Mouse (Mus musculus): ENCODE data around the gene Rabepk. TPM values are rescaled to one million over a fixed set of nuclear protein-coding genes. Genes with fewer than 3 reads are reported as not detected.
"Not testable (repeated sequence)": the region's sequence is repeated elsewhere in the genome, so short reads cannot be mapped to it uniquely, and the experiment has no call there.

Rabepk gene
- 6.7 and 11.4 TPM in 2 replicates for total RNA-seq (2015)
- total RNA-seq (2017) = 18.5 and 22.8 TPM in 2 replicates

DNA sequence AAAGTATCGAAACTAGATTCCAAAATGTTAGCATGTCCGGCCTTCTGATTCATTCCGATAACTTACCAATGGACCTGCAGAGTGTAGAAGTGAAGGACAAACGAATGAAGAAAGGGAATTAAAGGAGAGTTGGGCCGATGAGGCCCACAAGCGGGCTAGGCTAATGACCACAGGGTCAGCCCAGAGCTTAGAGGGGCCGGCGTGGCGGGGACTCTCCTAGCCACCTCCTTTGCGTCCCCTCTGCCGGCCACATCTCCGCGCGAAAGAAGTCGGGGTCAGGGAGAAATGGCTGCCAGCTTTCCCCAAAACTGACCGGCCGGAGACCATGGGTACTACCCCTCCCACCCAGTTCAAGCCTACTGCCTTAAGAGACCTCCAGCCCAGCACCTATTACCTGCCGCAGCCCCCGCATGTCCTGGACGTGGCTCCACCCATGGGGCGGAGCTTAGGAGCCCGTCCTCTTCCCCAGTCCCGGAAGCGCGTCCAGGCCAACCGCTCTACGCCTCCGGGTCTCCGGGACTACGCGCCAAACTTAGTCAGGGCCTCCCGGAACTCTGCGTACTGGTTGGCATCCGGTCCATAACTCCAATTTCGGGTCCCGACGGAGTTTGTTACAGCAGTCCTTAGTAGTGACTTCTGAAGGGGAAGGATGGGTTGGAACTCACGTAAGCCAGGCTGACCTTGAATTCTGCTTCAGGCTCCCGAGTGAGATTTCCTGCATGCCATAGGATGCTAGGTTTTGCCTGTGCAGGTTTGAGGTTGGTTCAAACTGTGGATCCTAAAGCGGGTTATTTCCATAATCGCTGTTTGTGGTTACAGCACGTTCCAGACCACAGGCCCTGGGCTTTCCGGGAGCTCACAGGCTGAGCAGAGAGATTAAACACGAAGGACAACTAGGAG is at the start of gene Rabepk:
Rabepk (minus strand) TSS at position 556 of the 900 bp plus-strand sequence.
- ATAC-seq (ENCODE audit: poor library complexity, severe bottlenecking) = peak; percentile 75

DNA sequence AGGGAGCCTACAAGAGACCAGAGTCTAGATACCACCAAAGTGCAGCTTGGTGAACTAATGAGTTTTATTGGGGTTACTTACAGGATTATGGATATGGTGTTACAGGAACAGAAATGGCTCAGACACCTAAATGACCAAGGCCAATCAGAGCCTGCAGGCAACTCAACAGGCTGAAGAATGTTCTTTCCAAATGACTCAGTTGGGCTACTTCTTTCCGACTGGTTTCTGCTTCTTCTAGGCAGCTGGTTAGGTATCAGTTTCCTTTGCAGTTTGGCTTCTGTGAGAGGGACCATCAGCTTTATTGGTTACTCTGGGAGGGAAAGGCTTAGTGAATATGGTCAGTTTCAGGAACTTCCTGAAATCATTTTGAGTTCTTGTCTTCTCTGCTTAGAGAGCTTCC is 48.0 kb upstream of the Rabepk start:
- ATAC-seq (ENCODE audit: poor library complexity, severe bottlenecking) = no peak

DNA sequence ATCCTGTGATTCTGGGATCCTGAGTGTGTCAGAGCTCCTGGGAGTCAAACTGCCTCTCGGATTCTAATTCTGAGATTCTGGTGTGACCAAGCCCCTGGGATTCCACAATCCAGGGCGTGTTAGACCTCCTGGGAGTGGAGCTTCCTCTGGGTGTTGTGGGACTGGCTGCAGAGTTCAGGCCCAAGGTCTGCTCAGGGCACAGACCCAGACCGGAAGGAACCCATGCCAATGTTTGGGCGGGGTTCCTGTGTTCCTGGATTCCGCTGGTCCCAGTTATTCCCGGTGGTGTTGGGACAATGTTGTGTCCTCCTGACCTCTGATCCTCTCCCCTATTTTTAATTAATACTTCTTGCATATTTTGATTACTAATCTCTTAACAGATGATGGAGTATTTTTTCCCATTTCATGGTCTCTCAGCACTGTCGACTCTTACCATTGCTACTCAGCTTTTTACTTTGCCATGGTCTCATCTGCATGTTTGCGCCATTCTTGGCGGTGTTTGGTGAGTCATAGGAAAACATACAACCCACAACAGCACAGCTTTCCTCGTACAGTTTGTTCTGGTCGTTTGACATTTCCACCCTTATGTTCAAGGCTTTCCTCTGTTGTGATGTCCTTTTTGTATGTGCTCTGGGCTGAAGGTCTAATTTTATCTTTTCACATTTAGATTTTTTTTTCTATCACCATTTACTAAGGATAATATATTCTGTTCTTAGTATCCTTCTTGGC is 43.7 kb upstream of the Rabepk start:
- ATAC-seq (ENCODE audit: poor library complexity, severe bottlenecking) = no peak

DNA sequence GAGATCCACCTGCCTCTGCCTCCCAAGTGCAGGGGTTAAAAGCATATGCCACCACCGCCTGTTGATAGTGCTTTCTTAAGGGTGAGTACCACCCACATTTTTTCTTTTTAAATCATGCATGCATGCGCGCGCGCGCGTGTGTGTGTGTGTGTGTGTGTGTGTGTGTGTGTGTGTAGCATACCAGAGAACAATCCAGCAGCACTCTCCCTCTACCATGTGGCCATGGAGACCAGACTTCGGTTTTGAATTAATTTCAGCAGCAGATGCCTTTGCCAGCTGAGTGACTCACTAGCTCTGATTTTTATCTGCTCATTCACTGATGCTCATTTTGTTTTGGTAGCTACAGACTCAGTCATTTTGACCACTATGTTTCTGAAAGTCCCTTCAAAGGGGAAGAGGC is 42.0 kb upstream of the Rabepk start:
- no peak for ATAC-seq (ENCODE audit: poor library complexity, severe bottlenecking)

DNA sequence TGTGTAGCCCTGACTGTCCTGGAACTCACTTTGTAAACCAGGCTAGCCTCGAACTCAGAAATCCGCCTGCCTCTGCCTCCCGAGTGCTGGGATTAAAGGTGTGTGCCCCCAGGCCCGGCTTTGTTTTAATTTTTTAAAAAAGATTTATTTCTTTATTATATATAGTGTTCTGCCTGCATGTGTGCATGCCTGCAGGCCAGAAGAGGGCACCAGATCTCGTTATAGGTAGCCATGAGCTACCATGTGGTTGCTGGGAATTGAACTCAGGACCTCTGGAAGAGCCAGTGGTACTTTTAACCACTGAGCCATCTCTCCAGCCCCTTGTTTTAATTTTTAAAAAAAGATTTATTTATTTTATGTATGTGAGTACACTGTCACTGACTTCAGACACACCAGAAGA is 40.4 kb upstream of the Rabepk start:
- ATAC-seq (ENCODE audit: poor library complexity, severe bottlenecking) = not testable (repeated sequence)

DNA sequence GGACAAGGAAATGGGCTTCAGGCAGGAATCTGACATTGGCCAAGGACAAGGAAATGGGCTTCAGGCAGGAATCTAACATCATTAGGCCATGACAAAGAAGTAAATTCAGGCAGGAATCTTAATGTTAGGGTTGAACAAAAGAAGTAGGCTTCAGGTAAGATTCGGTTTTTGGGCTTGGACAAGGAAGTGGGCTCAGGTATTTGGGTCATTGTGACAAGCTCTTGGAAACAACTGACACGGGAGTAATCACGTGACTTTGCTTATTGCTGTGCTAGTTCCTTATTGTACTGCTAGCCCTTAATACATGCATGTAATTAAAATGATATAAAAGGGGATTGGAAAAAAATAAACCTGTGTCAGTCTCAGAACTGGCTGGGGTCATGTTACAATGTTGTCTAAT is 36.0 kb upstream of the Rabepk start:
- no peak for ATAC-seq (ENCODE audit: poor library complexity, severe bottlenecking)

DNA sequence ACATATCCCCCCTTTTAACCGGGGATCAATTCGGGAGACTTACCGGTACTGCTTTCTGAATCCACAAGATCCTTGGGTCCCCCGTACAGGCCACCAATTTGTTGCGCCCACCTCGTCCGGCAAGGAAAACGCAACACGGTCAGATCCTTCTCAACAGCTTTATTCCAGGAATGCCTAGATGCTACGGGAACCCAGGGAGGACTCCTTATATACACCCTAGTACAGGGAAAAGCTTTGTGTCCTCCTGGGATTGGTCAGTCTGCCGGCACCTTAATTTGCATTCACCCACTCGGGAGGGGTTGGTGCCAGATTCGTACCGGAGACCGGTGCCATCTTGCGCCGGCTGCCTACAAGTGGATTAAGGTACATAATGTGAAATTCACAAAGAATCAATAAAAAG is 33.9 kb upstream of the Rabepk start:
- ATAC-seq (ENCODE audit: poor library complexity, severe bottlenecking) = no peak

DNA sequence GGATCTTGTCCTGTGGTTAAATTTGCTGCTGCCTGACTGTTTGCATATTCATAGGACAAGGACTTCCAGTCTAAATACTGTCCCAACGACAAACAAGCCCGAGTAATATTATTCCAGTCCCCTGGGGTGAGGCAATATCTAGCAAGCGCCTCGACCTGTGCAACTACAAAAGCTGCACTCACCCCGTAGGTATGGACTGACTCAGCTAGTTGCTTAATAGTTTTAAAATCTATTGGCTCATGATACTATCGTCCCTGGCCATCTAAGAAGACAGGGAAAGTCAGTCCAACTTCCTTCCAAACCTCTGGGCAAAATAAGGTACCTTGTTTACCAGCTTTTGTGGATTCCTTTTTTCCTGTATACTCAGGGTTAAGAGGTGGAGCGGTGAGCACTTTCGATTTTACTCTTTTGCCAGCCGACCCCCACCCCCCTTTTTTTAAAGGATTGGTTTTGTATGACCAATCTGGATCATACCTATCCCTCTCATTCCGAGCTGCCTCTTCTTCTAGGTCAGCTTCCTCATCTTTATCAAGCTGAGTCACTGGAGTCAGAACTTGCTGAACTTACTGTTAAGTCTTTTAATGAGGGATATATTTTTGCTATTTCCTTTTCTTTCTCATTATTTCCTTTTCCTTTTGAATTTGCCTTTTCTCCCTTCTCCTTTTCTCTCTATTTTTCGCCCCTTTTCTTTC is 33.2 kb upstream of the Rabepk start, which contains the start of gene Gm34653:
Gm34653 (plus strand) TSS at position 242 of the 692 bp plus-strand sequence.
- ATAC-seq (ENCODE audit: poor library complexity, severe bottlenecking) = not testable (repeated sequence)

DNA sequence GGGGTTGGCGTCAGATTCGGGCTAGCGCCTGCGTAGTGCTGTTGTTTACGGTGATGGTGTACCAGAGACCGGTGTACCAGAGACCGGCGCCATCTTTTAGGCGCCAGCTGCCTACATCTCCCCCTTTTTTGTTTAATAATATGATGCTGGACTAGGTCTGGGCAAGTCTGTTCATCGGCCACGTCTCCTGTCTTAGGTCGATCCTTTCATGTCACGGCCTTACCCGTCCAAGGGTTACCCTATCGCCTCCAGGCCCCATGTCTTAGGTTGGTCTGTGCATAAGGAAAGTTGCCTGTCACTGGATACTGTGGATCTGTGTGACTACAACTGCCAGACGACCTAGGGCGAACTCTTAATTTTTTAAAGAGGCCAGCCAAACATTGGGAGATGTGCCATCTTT is 30.4 kb upstream of the Rabepk start:
- not testable (repeated sequence) for ATAC-seq (ENCODE audit: poor library complexity, severe bottlenecking)

DNA sequence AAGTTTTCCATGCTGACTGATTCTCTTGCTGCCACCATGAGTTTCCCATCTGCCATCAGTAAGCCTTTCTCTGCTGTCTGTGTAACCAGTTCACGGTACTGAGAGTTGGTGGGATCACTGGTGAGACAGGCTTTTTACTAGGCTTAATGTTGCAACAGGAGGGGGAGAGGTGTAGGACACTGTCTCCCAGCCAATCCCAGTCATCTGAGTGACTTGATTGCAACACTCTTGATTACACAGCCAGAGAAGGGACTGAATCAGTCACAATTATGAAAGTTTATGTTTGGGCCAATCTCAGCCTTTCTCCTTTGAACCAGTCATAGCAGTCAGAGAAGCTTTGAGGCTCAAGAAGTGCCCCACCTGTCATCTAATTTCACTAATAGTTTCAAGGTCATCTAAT is 28.3 kb upstream of the Rabepk start:
- ATAC-seq (ENCODE audit: poor library complexity, severe bottlenecking) = peak; percentile 39; the same call in 1 of the 2 replicates

DNA sequence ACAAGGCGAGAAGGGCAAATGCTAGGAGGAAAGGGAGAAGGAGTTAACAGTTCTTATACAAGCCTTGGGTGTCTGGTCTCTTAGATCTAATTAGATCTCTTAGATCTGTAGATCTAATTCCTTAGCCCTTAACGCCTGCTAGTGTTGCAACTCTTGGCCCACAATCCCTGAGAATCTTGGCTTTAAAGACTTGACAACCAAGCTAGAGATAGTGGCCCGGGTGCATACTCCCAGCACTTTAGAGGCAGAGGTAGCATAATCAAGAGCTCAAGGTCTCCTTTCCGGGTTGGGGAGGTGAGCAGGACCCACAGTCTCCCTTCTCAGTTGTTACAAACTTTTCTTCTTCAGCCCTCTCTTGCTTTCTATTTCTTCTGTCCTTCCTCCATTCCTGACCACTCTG is 27.9 kb upstream of the Rabepk start:
- ATAC-seq (ENCODE audit: poor library complexity, severe bottlenecking) = no peak

DNA sequence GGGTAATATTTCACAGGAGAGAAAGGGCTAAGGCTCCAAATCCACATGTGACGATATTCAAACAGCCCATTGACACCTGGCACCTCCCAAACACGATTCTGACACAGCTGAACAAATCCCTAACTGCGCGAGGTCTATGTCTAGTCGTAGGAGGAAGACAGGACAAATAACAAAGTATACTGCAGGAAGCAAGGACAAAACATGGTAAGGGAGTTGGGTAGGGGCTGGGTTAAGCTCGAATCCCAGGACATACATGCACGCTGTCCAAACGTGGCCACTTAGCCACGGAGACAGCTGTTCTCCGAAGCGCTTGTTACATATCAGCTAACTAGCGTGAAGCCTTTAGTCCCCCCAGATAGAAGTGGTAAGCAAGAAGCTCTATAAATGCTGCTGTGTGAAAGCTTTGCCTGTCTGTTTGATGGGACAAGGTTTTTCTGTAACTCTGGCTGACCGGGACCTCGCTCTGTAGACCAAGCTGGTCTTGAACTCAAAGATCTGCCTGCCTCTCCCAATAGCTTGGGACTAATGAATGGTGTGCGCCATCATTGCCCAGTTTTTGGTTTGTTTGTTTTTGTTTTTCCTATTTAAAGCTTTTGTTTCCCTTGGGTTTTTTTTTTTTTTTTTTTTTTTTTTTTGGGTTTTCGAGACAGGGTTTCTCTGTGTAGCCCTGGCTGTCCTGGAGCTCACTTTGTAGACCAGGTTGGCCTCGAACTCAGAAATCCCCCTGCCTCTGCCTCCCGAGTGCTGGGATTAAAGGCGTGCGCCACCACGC is 26.9 kb upstream of the Rabepk start:
- ATAC-seq (ENCODE audit: poor library complexity, severe bottlenecking) = 0 out of 2 replicates have a peak, but pooled peaks have one; percentile 6

DNA sequence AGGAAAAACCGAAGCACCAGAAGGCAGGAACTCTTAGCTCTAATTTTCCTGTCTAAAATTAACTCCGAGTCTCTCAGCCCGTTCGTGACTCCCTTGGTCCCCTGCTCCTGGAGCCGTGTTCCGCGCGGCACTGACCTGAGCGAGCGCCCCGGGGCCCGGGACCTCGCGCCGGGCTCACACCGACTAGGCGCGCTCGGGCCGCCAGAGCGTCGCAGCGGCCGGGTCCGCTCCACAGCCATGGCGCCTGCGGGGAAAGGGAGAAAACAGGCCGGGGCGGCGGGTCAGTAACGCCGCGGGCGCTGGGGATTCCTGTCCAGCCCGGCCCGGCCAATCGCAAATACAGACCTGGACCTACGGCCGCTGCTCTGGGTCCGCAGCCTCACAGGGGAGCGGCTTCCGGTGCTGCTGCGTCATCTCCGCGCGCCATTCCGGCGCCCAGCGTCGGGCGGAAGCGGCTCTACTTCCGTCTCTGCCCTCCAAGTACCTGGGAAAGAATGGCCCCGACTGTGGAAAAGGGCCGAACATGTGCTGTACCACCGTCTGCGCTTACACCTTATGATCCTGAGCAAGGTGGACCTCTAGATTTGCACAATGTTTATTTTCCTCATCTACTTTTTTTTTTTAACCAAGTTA is 26.2 kb upstream of the Rabepk start, which contains the start of gene Fbxw2:
Fbxw2 (minus strand) TSS at position 485 of the 633 bp plus-strand sequence.
- ATAC-seq (ENCODE audit: poor library complexity, severe bottlenecking) = peak; percentile 100

DNA sequence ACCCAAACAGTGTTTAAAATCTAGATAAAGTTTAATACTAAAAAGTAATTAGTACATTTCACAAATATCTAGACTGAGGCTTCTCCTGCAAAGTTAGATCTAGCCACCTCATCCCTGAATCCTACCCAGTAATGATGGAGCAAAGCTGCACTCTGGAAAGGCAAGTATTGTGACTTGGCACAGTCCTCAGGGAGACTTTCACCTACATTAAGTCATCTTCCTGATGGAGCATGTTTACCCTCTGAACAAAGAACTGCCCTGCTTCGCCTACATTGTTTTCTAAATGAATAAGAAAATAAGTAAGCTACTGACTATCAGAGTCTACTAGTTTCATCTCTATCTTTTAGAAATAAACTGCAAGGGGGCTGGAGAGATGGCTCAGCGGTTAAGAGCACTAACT is 18.8 kb upstream of the Rabepk start:
- no peak for ATAC-seq (ENCODE audit: poor library complexity, severe bottlenecking)

DNA sequence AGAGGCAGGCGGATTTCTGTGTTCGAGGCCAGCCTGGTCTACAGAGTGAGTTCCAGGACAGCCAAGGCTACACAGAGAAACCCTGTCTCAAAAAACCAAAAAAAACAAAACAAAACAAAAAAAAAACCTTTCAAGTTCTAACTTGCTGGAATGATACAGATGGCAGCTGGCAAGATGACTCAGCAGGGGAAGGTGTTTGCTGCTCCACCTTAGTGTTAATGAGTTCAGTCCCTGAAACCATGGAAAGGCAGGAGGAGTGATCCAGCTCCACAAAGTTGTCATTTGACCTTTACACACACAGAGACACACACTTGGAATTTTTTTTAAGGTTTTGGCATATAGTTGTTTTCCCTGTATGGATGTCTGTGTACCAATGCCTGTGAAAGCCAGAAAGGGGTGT is 16.2 kb upstream of the Rabepk start:
- not testable (repeated sequence) for ATAC-seq (ENCODE audit: poor library complexity, severe bottlenecking)

DNA sequence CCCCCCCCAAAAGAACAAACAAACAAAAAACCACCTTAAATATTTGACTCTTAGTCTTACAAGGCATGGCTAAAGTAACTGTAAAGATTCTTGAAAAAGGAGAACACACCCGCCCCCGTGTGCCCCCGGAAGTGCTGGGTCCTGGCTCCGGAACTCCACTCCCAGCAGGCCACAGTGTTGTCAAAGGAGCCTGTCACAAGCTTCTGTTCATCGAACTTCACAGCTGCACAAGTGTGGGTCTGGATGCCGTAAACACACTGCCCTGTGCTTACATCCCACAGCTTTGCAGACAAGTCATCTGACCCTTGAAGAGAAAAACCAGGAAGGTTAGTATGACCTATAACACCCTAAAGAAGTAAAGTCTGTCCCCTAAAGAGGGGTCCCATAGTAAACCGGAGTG is 13.0 kb upstream of the Rabepk start:
- ATAC-seq (ENCODE audit: poor library complexity, severe bottlenecking) = no peak

DNA sequence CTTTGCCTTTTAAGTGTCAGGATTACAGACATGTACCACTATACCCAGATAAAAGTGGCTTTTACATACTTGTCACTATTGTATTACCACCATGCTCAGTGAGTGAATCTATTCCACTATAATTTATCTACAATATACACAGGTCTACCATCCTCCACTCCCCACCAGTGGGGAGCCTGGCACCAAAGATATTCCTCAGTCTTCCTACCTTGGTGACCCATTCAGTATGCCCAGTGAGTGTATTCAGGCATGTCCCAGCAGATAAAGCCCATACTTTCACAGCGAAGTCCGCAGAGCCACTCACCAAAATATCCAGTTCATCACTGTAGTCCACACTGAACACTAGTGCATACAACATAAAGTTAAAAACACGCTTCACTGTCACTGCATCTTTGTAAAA is 11.1 kb upstream of the Rabepk start:
- ATAC-seq (ENCODE audit: poor library complexity, severe bottlenecking) = no peak

DNA sequence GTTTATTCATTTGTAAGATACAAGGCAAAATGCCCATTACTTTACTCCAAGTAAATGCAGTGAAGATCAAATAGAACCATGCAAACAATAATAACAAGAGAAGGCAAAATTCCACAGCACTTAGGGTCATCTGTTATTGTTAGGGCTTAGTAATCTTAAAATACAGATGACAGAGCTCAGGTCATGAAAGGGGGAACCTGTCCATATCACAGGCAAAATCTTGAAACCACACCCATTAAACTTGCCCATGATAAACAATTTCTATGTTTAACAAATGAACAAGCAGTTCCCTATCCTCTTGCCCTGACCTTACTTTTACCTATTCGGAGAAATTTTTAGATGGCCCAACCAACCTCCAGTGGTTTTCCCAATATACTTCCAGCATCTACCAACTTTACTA is 9.9 kb upstream of the Rabepk start:
- no peak for ATAC-seq (ENCODE audit: poor library complexity, severe bottlenecking)

DNA sequence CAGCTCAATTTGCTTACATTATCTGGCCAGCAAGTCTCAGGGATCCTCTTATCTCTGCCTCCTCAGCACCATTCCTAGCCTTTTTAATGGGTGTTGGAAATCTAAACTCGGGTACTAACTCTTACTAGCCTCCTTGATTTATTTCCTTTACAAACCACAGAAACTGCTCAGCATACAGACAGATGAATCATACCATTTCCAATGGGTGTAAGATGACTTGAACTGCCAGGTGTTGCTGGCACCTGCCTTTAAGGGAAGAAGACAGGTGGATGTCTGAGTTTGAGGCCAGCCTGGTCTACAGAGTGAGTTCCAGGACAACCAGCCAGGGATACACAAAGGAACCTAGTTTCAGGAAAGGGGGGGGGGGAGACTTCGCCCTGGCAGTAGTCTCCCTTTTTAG is 8.3 kb upstream of the Rabepk start:
- ATAC-seq (ENCODE audit: poor library complexity, severe bottlenecking) = no peak

All from megakaryocyte, adult 5-6 weeks (primary cell).